Mouse (Mus musculus) granulocyte monocyte progenitor cell, adult 5-6 weeks (primary cell): Measurements from ENCODE around the gene B3galt2. TPM values are rescaled to one million over a fixed set of nuclear protein-coding genes. Genes with fewer than 3 reads are reported as not detected.

Experiments used
- ATAC-seq: replicated peaks from 2 replicates; pipeline ENCODE4 v1.8.0; 2016; ENCODE audit warnings: mild to moderate bottlenecking, moderate TSS enrichment, inconsistent platforms; ENCODE audit not compliant: poor library complexity, severe bottlenecking
- total RNA-seq, 2 experiments: library from RNA; stranded (forward) in 1 of 2; stranded (reverse) in 1 of 2; fragments of 200-712, 200-1000 nt in 1 of 2; fragments of >200 nt in 1 of 2; fragmentation: Nextera tagmentation in 1 of 2; gene quantifications; 2 replicates each; pipeline ENCODE4 v1.2.3; 2014 to 2017

Gene B3galt2
- total RNA-seq, 2 experiments from 2014 or later: 0.05 TPM; not detected in 1

DNA sequence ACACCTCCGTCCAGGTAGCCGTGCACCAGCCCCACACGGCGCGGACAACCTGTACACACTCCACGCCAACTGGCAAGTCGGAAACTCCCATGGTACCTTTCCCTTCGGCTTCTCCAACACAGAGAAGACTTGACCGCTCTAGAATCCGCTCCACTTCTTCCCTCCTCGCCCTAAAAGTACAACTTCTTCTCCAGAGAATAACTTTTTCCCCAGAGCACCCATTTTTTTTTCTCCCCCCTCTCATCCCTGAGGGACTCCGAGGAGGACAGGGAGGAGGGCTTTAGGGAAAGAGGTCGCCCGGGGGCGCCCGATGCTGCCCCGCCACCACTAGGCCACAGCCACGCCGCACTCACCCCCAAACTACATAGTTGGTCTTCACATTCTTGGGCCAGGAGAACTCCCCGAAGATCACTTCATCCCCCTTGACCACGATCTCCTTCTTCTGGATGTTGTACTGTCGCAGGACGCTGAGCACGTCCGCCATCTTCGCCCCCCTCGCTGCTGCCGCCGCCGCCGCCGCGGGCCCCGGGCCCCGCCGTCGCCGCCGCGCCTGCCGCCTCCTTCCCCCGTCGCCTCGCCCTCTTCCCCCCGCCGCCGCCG lies 61.8 kb downstream of the B3galt2 start:
- ATAC-seq: peak; percentile 43

DNA sequence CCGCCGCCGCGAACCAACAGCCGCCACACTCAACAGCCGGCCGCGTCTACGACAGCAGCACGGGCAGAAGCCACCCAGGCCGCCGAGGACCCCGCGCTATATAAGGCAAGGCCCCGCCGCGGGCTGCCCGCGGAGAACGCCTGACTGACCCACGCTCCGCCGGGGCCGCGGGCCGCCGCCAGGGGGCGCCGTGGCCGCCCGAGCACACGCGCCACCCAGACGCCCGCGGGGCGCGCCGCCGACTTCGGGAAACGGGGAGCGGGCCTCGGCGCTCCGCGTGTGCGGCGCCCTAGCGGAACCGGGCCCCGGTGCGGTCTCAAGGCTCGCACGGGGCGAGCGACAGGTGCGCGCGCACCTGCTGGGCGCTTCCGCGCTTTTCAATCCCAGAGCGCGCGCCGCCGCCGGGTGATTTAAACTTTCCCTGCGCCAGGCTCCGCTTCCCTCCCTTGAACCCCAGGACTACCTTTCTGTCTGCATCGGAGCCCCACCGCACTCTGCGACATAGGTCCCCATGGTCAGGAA lies 62.3 kb downstream of the B3galt2 start, which contains the start of gene Cdc73:
TSS of gene Cdc73 (minus strand) at position 153 of the 522 bp plus-strand sequence.
- ATAC-seq: peak; percentile 91

Other genes with a start within 250 kb of the B3galt2 start
- 53.7 and 70.2 TPM in 2 replicates for gene Cdc73, start 62.2 kb downstream of the B3galt2 start, total RNA-seq (2014; fragmentation: Nextera tagmentation)
- gene Cdc73, start 62.2 kb downstream of the B3galt2 start, total RNA-seq (2017): 14.8 and 19.1 TPM in 2 replicates
- gene Glrx2, start 75.7 kb downstream of the B3galt2 start, total RNA-seq (2014; fragmentation: Nextera tagmentation): 73.8 and 84.6 TPM in 2 replicates
- 15.8 and 25.8 TPM in 2 replicates for gene Glrx2, start 75.7 kb downstream of the B3galt2 start, total RNA-seq (2017)
- gene Trove2, start 136.4 kb downstream of the B3galt2 start, total RNA-seq (2014; fragmentation: Nextera tagmentation): 1.3 and 1.5 TPM in 2 replicates
- 1.3 and 2.1 TPM in 2 replicates for gene Trove2, start 136.4 kb downstream of the B3galt2 start, total RNA-seq (2017)
- 137 and 152 TPM in 2 replicates for gene Uchl5, start 136.6 kb downstream of the B3galt2 start, total RNA-seq (2014; fragmentation: Nextera tagmentation)
- 200 and 210 TPM in 2 replicates for gene Uchl5, start 136.6 kb downstream of the B3galt2 start, total RNA-seq (2017)